15 mouse cellular contexts compared by ENCODE assay signal in the genomic region with DNA sequence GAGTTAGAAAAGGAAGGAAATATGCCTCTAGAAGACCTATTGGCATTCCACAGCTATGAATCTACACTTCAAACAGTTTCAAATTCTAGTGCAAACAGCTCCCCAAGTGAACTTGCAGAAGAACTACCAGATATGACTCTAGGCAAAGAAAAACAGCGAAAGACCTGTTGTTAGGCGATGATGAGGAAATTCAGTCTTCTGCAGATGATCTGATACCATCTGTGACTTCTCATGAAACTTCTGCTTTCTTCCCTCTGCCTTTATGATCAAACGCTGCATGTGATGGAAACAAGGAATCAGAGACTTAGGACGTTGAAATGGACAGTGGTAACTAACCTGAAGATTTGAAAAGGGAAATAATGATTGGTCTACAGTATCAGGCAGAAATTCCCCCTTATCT.
"Had no signal": no experiment of that assay in that cellular context is flagged by ENCODE, and none has a peak within 500 bp of the region (broad histone marks: within the 10 kb centered on the region; RNA-seq: fewer than 3 reads in every experiment).

No protein-coding gene starts in this region.

- H3K9me3 ChIP-seq: neural tube, embryonic 15.5 days; stomach, embryonic 15.5 days had no signal

- DNase-seq: retina, postnatal 1 day; right cerebral cortex, adult 18-20 months; right cerebral cortex, postnatal 14 days; right cerebral cortex, postnatal 25 days; right cerebral cortex, postnatal 4 days; spleen, adult 18-20 months; thymus, adult 18-20 months; thymus, adult 2 months; thymus, postnatal 14 days; thymus, postnatal 25 days; thymus, postnatal 36 days; thymus, postnatal 4 days had no signal

- H3K4me2 ChIP-seq: neural tube, embryonic 15.5 days; stomach, embryonic 15.5 days had no signal

- H3K4me3 ChIP-seq: neural tube, embryonic 15.5 days; stomach, embryonic 15.5 days had no signal

- H3K27me3 ChIP-seq: neural tube, embryonic 15.5 days; stomach, embryonic 15.5 days had no signal

- H3K27ac ChIP-seq: neural tube, embryonic 15.5 days; stomach, embryonic 15.5 days; stomach, postnatal 0 days had no signal

- H3K4me1 ChIP-seq: neural tube, embryonic 15.5 days; stomach, embryonic 15.5 days had no signal

- H3K9ac ChIP-seq: neural tube, embryonic 15.5 days; stomach, embryonic 15.5 days had no signal

- H3K36me3 ChIP-seq: neural tube, embryonic 15.5 days; stomach, embryonic 15.5 days had no signal
